ENCODE assay signal across 16 mouse cellular contexts in genomic region chr13:9066107-9066506, GRCm38 (mm10). TPM values are rescaled to one million over a fixed set of nuclear protein-coding genes. Genes with fewer than 3 reads are reported as not detected.
DNase-seq lines count a peak whose midpoint lies in the region; ATAC-seq and TF ChIP-seq lines count a peak whose summit lies in the region.
"Had no signal": no experiment of that assay in that cellular context is flagged by ENCODE, and none has a peak within 500 bp of the region (broad histone marks: within the 10 kb centered on the region; RNA-seq: fewer than 3 reads in every experiment).

No protein-coding gene starts in this region.

- H3K4me1 ChIP-seq in forebrain, postnatal 0 days (ENCODE audit: insufficient read depth) = no peaks in the 10 kb centered on the region
- peaks cover 6% of the 10 kb centered on the region; the same call in 1 of the 2 replicates for H3K4me1 ChIP-seq in forebrain, embryonic 10.5 days

- no peaks in the 10 kb centered on the region for H3K9me3 ChIP-seq in forebrain, postnatal 0 days (ENCODE audit: low read length)
- H3K9me3 ChIP-seq in forebrain, embryonic 10.5 days = no peaks in the 10 kb centered on the region
- H3K9me3 ChIP-seq: heart, embryonic 13.5 days had no signal

- H3K27ac ChIP-seq in forebrain, postnatal 0 days (ENCODE audit: low read depth, low read length) = peak overlapping the region; percentile 15; the same call in 1 of the 2 replicates
- no peak overlapping the region for H3K27ac ChIP-seq in forebrain, embryonic 10.5 days
- H3K27ac ChIP-seq: heart, embryonic 13.5 days; macrophage had no signal

- no peak overlapping the region for H3K4me3 ChIP-seq in forebrain, postnatal 0 days (ENCODE audit: low read depth, low read length)
- no peak overlapping the region for H3K4me3 ChIP-seq in forebrain, embryonic 10.5 days
- H3K4me3 ChIP-seq: heart, embryonic 13.5 days had no signal

- no peak for TF ChIP-seq CTCF in forebrain, postnatal 0 days (IDR thresholded peaks at IDR 0.05; ENCODE audit: low read depth)

- no peaks in the 10 kb centered on the region for H3K27me3 ChIP-seq in forebrain, postnatal 0 days (ENCODE audit: insufficient read depth, low read length)
- no peaks in the 10 kb centered on the region for H3K27me3 ChIP-seq in forebrain, embryonic 10.5 days (ENCODE audit: poor library complexity, severe bottlenecking)
- H3K27me3 ChIP-seq: heart, embryonic 13.5 days had no signal

- intact Hi-C loops in left cerebral cortex, postnatal 36 days (cut with DNase I) = no loop called here

- no peak overlapping the region for H3K4me2 ChIP-seq in forebrain, postnatal 0 days (ENCODE audit: low read depth)
- H3K4me2 ChIP-seq: heart, embryonic 13.5 days had no signal

- no peak overlapping the region for H3K9ac ChIP-seq in forebrain, postnatal 0 days
- H3K9ac ChIP-seq: heart, embryonic 13.5 days had no signal

- DNase-seq in forebrain, postnatal 0 days = peak; percentile 53
- no peak for DNase-seq in forebrain, embryonic 10.5 days (ENCODE audit: extremely low spot score, low spot score)
- DNase-seq in right cerebral cortex, adult 2 months (ENCODE audit: low spot score in 2 of 2) = peak; percentile 57 to 64
- DNase-seq in right cerebral cortex, postnatal 14 days = no peak
- peak; percentile 34 to 35 for DNase-seq in left cerebral cortex, postnatal 36 days (ENCODE audit: low spot score in 2 of 2)
- DNase-seq in lung, postnatal 10 days = no peak
- DNase-seq in urinary bladder, postnatal 4 days (ENCODE audit: low spot score in 2 of 2) = no peak
- DNase-seq: cerebellum, adult 11 months; kidney, adult 9 months; midbrain, embryonic 14.5 days had no signal

- H3K36me3 ChIP-seq in forebrain, postnatal 0 days (ENCODE audit: insufficient read depth) = no peaks in the 10 kb centered on the region
- H3K36me3 ChIP-seq in forebrain, embryonic 10.5 days (replicated peaks) = no peaks in the 10 kb centered on the region
- H3K36me3 ChIP-seq: heart, embryonic 13.5 days had no signal

- peak; percentile 91 for ATAC-seq in forebrain, postnatal 0 days
- ATAC-seq in CD4-positive, CD25-positive, alpha-beta regulatory T cell, adult 4 months = no peak
- ATAC-seq: activated CD4-positive, CD25-positive, alpha-beta regulatory T cell, adult 4 months; forebrain, embryonic 16.5 days; inflammation-experienced regulatory T-cells, adult 6 months had no signal

- WGBS in forebrain, postnatal 0 days = 34% methylated on average over 5 of the region's 5 CpGs
- whole genome bisulfite sequencing in forebrain, embryonic 10.5 days = 78% methylated on average over 5 of the region's 5 CpGs

RNA-seq across cellular contexts. Expression of gene Larp4b, which starts 27.6 kb away (rescaled TPM):
- total RNA-seq in forebrain, postnatal 0 days (2014; rRNA removed) = 61.9 and 82.6 TPM in 2 replicates
- polyA plus RNA-seq in forebrain, postnatal 0 days (2015; fragmentation: Nextera tagmentation; extraction: Ambion mirVana) = 20.6 and 31.7 TPM in 2 replicates
- polyA plus RNA-seq in forebrain, embryonic 10.5 days (2016; fragmentation: Nextera tagmentation; extraction: Ambion mirVana) = 32.6 and 34.2 TPM in 2 replicates
- total RNA-seq in left cerebral cortex, postnatal 36 days (2021) = 10 to 100 TPM; 75.5 to 76.3 TPM
- polyA plus RNA-seq in CD4-positive, CD25-positive, alpha-beta regulatory T cell, adult 4 months (2017; shearing (Covaris generic)) = 10 to 100 TPM; 23.7 to 32.8 TPM

Comparison
In these comparisons a context has a peak if more than half of its experiments do, and no peak if none do; other contexts are left out.
1. DNase-seq: peak in forebrain, postnatal 0 days (single experiment), right cerebral cortex, adult 2 months (2 of 2) and left cerebral cortex, postnatal 36 days (2 of 2); none in forebrain, embryonic 10.5 days (single experiment), right cerebral cortex, postnatal 14 days (single experiment), lung, postnatal 10 days (single experiment) and urinary bladder, postnatal 4 days (0 of 2).